Mouse (Mus musculus) heart, adult 2 months (tissue): ENCODE results near the gene Dmrtc2.

ENCODE experiments used
- CTCF ChIP-seq: fragments of 200-600 bp; IDR thresholded peaks from 2 replicates; pipeline ENCODE4 v1.8.1; 2022; ENCODE audit warnings: antibody characterized with exemption, mild to moderate bottlenecking, moderate library complexity
- EP300 ChIP-seq: fragments of 200-500 bp; IDR thresholded peaks from 2 replicates; pipeline ENCODE4 v1.6.1; 2011; ENCODE audit warnings: low read depth, low read length, control low read depth; ENCODE audit not compliant: insufficient read depth

- TF ChIP-seq CTCF (no peak), EP300 (no peak)
These were observed 16.7 kb upstream of the Dmrtc2 start for GRCm38 (mm10) chr7:24853233-24853563.
